Mouse (Mus musculus): ENCODE results near the gene Gng2.

Gng2 gene

GRCm38 (mm10) chr14:19988410-19988809, 11.0 kb upstream of the Gng2 start:
- no peak for TF ChIP-seq GATA4 (IDR thresholded peaks at IDR 0.05; ENCODE audit: insufficient replicate concordance, low read length)

- no peak for TF ChIP-seq GATA4 (IDR thresholded peaks at IDR 0.05; ENCODE audit: insufficient replicate concordance, low read length)
Observed at GRCm38 (mm10) chr14:19987358-19987834, 10.0 kb upstream of the Gng2 start.

GRCm38 (mm10) chr14:19986614-19987357, 9.4 kb upstream of the Gng2 start:
- no peak for TF ChIP-seq GATA4 (IDR thresholded peaks at IDR 0.05; ENCODE audit: insufficient replicate concordance, low read length)

- no peak for TF ChIP-seq GATA4 (IDR thresholded peaks at IDR 0.05; ENCODE audit: insufficient replicate concordance, low read length)
Observed at GRCm38 (mm10) chr14:19985912-19986613, 8.6 kb upstream of the Gng2 start.

- no peak; the same call in 1 of the 2 replicates for TF ChIP-seq GATA4 (IDR thresholded peaks at IDR 0.05; ENCODE audit: insufficient replicate concordance, low read length)
Observed at GRCm38 (mm10) chr14:19985107-19985911, 7.9 kb upstream of the Gng2 start.

GRCm38 (mm10) chr14:19976421-19977270, 781 bp downstream of the Gng2 start:
- TF ChIP-seq GATA4 (IDR thresholded peaks at IDR 0.05; ENCODE audit: insufficient replicate concordance, low read length): no peak

- TF ChIP-seq GATA4 (IDR thresholded peaks at IDR 0.05; ENCODE audit: insufficient replicate concordance, low read length): no peak
Observed at GRCm38 (mm10) chr14:19974978-19975493, 2.4 kb downstream of the Gng2 start.

- no peak for TF ChIP-seq GATA4 (IDR thresholded peaks at IDR 0.05; ENCODE audit: insufficient replicate concordance, low read length)
Observed at GRCm38 (mm10) chr14:19974429-19974828, 3.0 kb downstream of the Gng2 start.

- no peak for TF ChIP-seq GATA4 (IDR thresholded peaks at IDR 0.05; ENCODE audit: insufficient replicate concordance, low read length)
Observed at GRCm38 (mm10) chr14:19972316-19973029, 5.0 kb downstream of the Gng2 start.

- no peak for TF ChIP-seq GATA4 (IDR thresholded peaks at IDR 0.05; ENCODE audit: insufficient replicate concordance, low read length)
Observed at GRCm38 (mm10) chr14:19970845-19971244, 6.6 kb downstream of the Gng2 start.

- no peak for TF ChIP-seq GATA4 (IDR thresholded peaks at IDR 0.05; ENCODE audit: insufficient replicate concordance, low read length)
Observed at GRCm38 (mm10) chr14:19970106-19970785, 7.2 kb downstream of the Gng2 start.

GRCm38 (mm10) chr14:19969566-19969965, 7.9 kb downstream of the Gng2 start:
- TF ChIP-seq GATA4 (IDR thresholded peaks at IDR 0.05; ENCODE audit: insufficient replicate concordance, low read length): no peak

GRCm38 (mm10) chr14:19969011-19969521, 8.4 kb downstream of the Gng2 start:
- TF ChIP-seq GATA4 (IDR thresholded peaks at IDR 0.05; ENCODE audit: insufficient replicate concordance, low read length): no peak

Measured in liver, adult (tissue).